Mouse (Mus musculus) lung, adult 2 months (tissue): ENCODE data around the gene Rrp1b.

ENCODE experiments used
- CTCF ChIP-seq: fragments of 200-500 bp; IDR thresholded peaks from 2 replicates; pipeline ENCODE4 v1.5.1; 2011; ENCODE audit warnings: mild to moderate bottlenecking, low read length, control low read depth; ENCODE audit not compliant: insufficient read depth
- POLR2A ChIP-seq: fragments of 200-500 bp; IDR thresholded peaks from 2 replicates; pipeline ENCODE4 v1.6.1; 2011; ENCODE audit warnings: low read depth, mild to moderate bottlenecking, control low read depth, low read length, borderline replicate concordance; ENCODE audit errors: extremely low read depth

DNA sequence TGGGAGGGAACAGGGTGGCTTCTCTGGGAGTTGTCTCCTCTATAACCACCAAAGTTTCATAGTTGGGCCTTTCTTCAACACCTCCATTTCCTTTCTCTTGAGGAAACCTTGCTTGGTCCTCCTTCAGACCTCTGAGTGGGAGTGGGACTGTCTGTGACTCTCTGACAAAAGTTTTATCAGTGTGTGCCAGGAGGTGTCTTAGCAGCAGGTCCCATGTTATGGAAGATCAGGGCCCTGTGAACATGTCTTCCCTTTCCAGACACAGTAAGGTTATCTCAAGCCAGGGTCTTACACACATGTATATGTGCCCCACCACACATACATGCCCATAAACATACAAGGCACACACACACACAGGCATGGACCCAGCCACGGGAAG lies 56.3 kb downstream of the Rrp1b start:
- TF ChIP-seq CTCF (no peak), POLR2A (no peak)
